In the genomic region with DNA sequence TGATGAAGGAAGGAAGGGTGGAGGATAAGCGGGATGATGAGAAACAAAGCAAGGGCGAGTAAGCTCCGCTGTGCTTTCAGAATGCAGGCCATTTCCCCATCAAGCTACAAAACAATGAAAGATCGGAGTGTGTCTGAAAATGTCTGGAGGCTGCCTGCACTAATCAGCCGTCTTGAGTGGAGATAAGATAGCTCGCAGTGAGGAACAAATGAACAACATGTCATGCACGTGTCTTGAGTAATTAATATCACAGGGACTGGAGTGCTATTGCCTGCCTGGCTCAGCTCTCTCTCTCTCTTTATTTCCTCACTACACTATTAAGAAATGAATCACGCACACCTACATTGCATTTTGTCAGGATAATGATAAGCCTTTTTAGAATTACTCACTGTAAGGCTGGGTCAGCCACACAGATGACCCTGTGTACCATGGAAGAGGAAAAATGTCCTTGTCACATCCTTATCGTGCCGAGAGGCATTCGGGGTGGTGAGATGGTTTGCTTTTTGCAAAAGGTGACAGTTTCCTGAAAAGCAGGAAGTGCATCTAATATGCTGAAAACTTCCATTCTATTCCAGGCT, we compare ENCODE assay signal across 13 mouse cellular contexts.
DNase-seq lines count a peak whose midpoint lies in the region; ATAC-seq and TF ChIP-seq lines count a peak whose summit lies in the region.
"Had no signal": no experiment of that assay in that cellular context is flagged by ENCODE, and none has a peak within 500 bp of the region (broad histone marks: within the 10 kb centered on the region; RNA-seq: fewer than 3 reads in every experiment).

No protein-coding gene starts in this region.

- 18% methylated on average over 11 of the region's 11 CpGs for WGBS in heart, embryonic 13.5 days
- 32% methylated on average over 11 of the region's 11 CpGs for WGBS in lung, embryonic 15.5 days
- WGBS in hindbrain, embryonic 14.5 days, result 53% methylated on average over 11 of the region's 11 CpGs
- WGBS in midbrain, postnatal 0 days, result 38% methylated on average over 11 of the region's 11 CpGs

- no peak overlapping the region for H3K4me3 ChIP-seq in heart, embryonic 13.5 days
- no peak overlapping the region for H3K4me3 ChIP-seq in lung, embryonic 15.5 days
- no peak overlapping the region for H3K4me3 ChIP-seq in hindbrain, embryonic 14.5 days (replicated peaks; ENCODE audit: low read length)
- H3K4me3 ChIP-seq in midbrain, postnatal 0 days (ENCODE audit: low read depth, low read length), result no peak overlapping the region
- H3K4me3 ChIP-seq: liver, embryonic 15.5 days had no signal

- ATAC-seq in heart, embryonic 13.5 days (ENCODE audit: extremely low read depth, insufficient number of reproducible peaks, low FRiP score, low TSS enrichment), result no peak
- 0 out of 2 replicates have a peak, but pooled peaks have one; percentile 31 for ATAC-seq in lung, embryonic 15.5 days (ENCODE audit: borderline replicate concordance, extremely low read depth, low FRiP score, low TSS enrichment)
- ATAC-seq in hindbrain, embryonic 14.5 days (ENCODE audit: low FRiP score), result peak; percentile 73; the same call in 1 of the 2 replicates
- peak; percentile 63 for ATAC-seq in midbrain, postnatal 0 days (ENCODE audit: low FRiP score)

- H3K9ac ChIP-seq in heart, embryonic 13.5 days, result no peak overlapping the region
- H3K9ac ChIP-seq in lung, embryonic 15.5 days, result no peak overlapping the region
- no peak overlapping the region for H3K9ac ChIP-seq in hindbrain, embryonic 14.5 days
- H3K9ac ChIP-seq in midbrain, postnatal 0 days (replicated peaks; ENCODE audit: low read length, poor library complexity, severe bottlenecking), result 0 out of 2 replicates have a peak overlapping the region, but pooled peaks have one; percentile 13
- H3K9ac ChIP-seq: liver, embryonic 15.5 days had no signal

- H3K27ac ChIP-seq in heart, embryonic 13.5 days (replicated peaks), result no peak overlapping the region
- H3K27ac ChIP-seq in lung, embryonic 15.5 days, result no peak overlapping the region
- H3K27ac ChIP-seq in hindbrain, embryonic 14.5 days, result peak overlapping the region; percentile 20
- peak overlapping the region; percentile 43; the same call in 1 of the 2 replicates for H3K27ac ChIP-seq in midbrain, postnatal 0 days (ENCODE audit: low read depth, low read length)
- H3K27ac ChIP-seq: liver, embryonic 15.5 days had no signal

- no peaks in the 10 kb centered on the region for H3K9me3 ChIP-seq in heart, embryonic 13.5 days
- no peaks in the 10 kb centered on the region for H3K9me3 ChIP-seq in lung, embryonic 15.5 days
- no peaks in the 10 kb centered on the region for H3K9me3 ChIP-seq in hindbrain, embryonic 14.5 days (ENCODE audit: control insufficient read depth, low read length)
- H3K9me3 ChIP-seq in midbrain, postnatal 0 days (ENCODE audit: low read length), result no peaks in the 10 kb centered on the region
- H3K9me3 ChIP-seq: liver, embryonic 15.5 days had no signal

- no peaks in the 10 kb centered on the region for H3K36me3 ChIP-seq in heart, embryonic 13.5 days
- H3K36me3 ChIP-seq in lung, embryonic 15.5 days, result no peaks in the 10 kb centered on the region
- H3K36me3 ChIP-seq in hindbrain, embryonic 14.5 days (replicated peaks; ENCODE audit: control insufficient read depth, insufficient read depth), result no peaks in the 10 kb centered on the region
- H3K36me3 ChIP-seq in midbrain, postnatal 0 days (ENCODE audit: insufficient read depth, low read length), result no peaks in the 10 kb centered on the region
- H3K36me3 ChIP-seq: liver, embryonic 15.5 days had no signal

- H3K4me1 ChIP-seq in heart, embryonic 13.5 days, result peaks cover 8% of the 10 kb centered on the region
- no peaks in the 10 kb centered on the region for H3K4me1 ChIP-seq in lung, embryonic 15.5 days
- H3K4me1 ChIP-seq in hindbrain, embryonic 14.5 days (replicated peaks; ENCODE audit: control insufficient read depth, insufficient read depth, low read length), result peaks cover 3% of the 10 kb centered on the region; the same call in 1 of the 2 replicates
- H3K4me1 ChIP-seq in midbrain, postnatal 0 days (ENCODE audit: insufficient read depth, low read length), result no peaks in the 10 kb centered on the region
- H3K4me1 ChIP-seq: liver, embryonic 15.5 days had no signal

- H3K4me2 ChIP-seq in heart, embryonic 13.5 days, result peak overlapping the region; percentile 24
- H3K4me2 ChIP-seq in lung, embryonic 15.5 days, result no peak overlapping the region; the same call in 1 of the 2 replicates
- H3K4me2 ChIP-seq in hindbrain, embryonic 14.5 days (replicated peaks), result 0 out of 2 replicates have a peak overlapping the region, but pooled peaks have one; percentile 21
- peak overlapping the region; percentile 24; the same call in 1 of the 2 replicates for H3K4me2 ChIP-seq in midbrain, postnatal 0 days (ENCODE audit: low read depth, low read length, poor library complexity, severe bottlenecking)
- H3K4me2 ChIP-seq: liver, embryonic 15.5 days had no signal

- H3K27me3 ChIP-seq in heart, embryonic 13.5 days (replicated peaks), result no peaks in the 10 kb centered on the region
- H3K27me3 ChIP-seq in lung, embryonic 15.5 days, result no peaks in the 10 kb centered on the region
- H3K27me3 ChIP-seq in hindbrain, embryonic 14.5 days (ENCODE audit: control insufficient read depth, insufficient read depth, low read length), result no peaks in the 10 kb centered on the region
- no peaks in the 10 kb centered on the region for H3K27me3 ChIP-seq in midbrain, postnatal 0 days (ENCODE audit: insufficient read depth, low read length)
- H3K27me3 ChIP-seq: liver, embryonic 15.5 days had no signal

- no peak for DNase-seq in heart, adult 9 months (ENCODE audit: low spot score in 2 of 2)
- no peak for DNase-seq in lung, postnatal 25 days (ENCODE audit: low spot score)
- peak; percentile 53 for DNase-seq in hindbrain, embryonic 14.5 days (ENCODE audit: low spot score)
- DNase-seq in midbrain, postnatal 0 days (ENCODE audit: low spot score), result peak; percentile 43
- DNase-seq in embryo, embryonic 10.5 days (ENCODE audit: low spot score), result no peak
- DNase-seq in thymus, postnatal 10 days (ENCODE audit: low spot score in 2 of 2), result no peak
- DNase-seq: adrenal gland, postnatal 25 days; B cell, adult 2 months; kidney, adult 2 months; right cerebral cortex, postnatal 14 days had no signal

- TF ChIP-seq CTCF in midbrain, postnatal 0 days (IDR thresholded peaks at IDR 0.05), result no peak

Comparison
In these comparisons a context has a peak if more than half of its experiments do, and no peak if none do; other contexts are left out.
1. H3K27ac ChIP-seq: peak in hindbrain, embryonic 14.5 days (single experiment) and midbrain, postnatal 0 days (single experiment); none in heart, embryonic 13.5 days (single experiment) and lung, embryonic 15.5 days (single experiment).
2. DNase-seq: peak in hindbrain, embryonic 14.5 days (single experiment) and midbrain, postnatal 0 days (single experiment); none in heart, adult 9 months (0 of 2), lung, postnatal 25 days (single experiment), embryo, embryonic 10.5 days (single experiment) and thymus, postnatal 10 days (0 of 2).